Mouse (Mus musculus): ENCODE results near the gene Cbr4. TPM values are rescaled to one million over a fixed set of nuclear protein-coding genes. Genes with fewer than 3 reads are reported as not detected.

The Cbr4 gene
- polyA plus RNA-seq, 1 experiment from 2014 or later = 23.8 TPM

- Histone ChIP-seq H3K4me1 (replicated peaks) (0 out of 2 replicates have a peak, but pooled peaks cover 5% of the 10 kb centered on the region), H3K36me3 (peaks cover 80% of the 10 kb centered on the region), H3K9me3 (no peaks in the 10 kb centered on the region), H3K4me3 (no peak overlapping the region), H3K27ac (no peak overlapping the region), H3K27me3 (ENCODE audit: insufficient read depth, poor library complexity, severe bottlenecking) (no peaks in the 10 kb centered on the region)
- WGBS = 69% methylated on average over 11 of the region's 11 CpGs
- peak; percentile 20 for DNase-seq (ENCODE audit: low spot score)
Measured at GRCm38 (mm10) chr8:61535472-61535871, 47.9 kb downstream of the Cbr4 start.

DNA sequence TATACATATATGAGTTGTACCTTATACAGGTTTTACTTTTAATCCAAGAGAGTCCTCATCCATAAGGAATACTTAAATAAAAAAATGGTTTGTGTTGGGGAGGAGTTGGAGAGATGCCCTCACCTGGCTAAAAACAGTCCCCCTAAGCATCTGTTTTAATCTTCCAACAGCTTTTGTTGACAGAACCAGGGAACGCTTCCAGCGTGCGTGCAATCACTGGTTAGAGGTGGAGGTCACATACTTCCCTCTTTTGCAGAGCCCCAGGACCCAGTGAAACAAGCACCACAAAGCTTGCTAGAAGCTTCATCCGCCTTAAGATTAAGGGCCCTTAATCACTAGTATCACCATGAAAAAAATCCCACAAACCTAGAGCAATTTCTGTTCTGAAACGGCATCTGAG, 49.9 kb downstream of the Cbr4 start:
- Histone ChIP-seq H3K27ac (no peak overlapping the region), H3K9me3 (no peaks in the 10 kb centered on the region), H3K4me3 (no peak overlapping the region), H3K36me3 (peaks cover 74% of the 10 kb centered on the region), H3K4me1 (replicated peaks) (0 out of 2 replicates have a peak, but pooled peaks cover 5% of the 10 kb centered on the region), H3K27me3 (ENCODE audit: insufficient read depth, poor library complexity, severe bottlenecking) (no peaks in the 10 kb centered on the region)
- 88% methylated on average over 5 of the region's 5 CpGs for WGBS
- no peak for DNase-seq (ENCODE audit: low spot score)

- WGBS = 51% methylated on average over 7 of the region's 7 CpGs
- Histone ChIP-seq H3K9me3 (no peaks in the 10 kb centered on the region), H3K36me3 (peaks cover 72% of the 10 kb centered on the region), H3K27me3 (ENCODE audit: insufficient read depth, poor library complexity, severe bottlenecking) (no peaks in the 10 kb centered on the region), H3K27ac (no peak overlapping the region), H3K4me3 (no peak overlapping the region), H3K4me1 (replicated peaks) (no peaks in the 10 kb centered on the region)
- DNase-seq (ENCODE audit: low spot score) = peak; percentile 83
Measured at GRCm38 (mm10) chr8:61539828-61540500, 52.4 kb downstream of the Cbr4 start.

DNA sequence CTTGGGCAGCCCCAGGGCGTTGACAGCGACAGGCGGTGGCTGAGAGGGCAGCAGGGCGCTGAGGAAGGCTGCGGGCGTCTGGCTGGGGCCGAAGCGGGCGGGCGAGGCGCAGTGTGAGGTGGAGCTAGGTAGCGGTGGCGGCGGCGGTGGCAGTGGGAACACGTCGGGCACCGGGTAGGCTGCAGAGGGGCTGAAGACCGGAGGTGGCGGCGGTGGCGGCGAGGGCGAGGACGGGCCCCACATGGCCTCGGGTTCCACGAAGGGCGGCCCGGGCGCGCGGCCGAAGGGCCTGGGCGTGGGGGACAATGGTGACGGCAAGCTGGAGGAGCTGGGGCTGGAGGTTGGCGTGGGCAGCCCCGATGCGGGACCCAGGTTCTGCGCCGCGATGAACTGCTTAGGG, 62.1 kb downstream of the Cbr4 start:
- H3K36me3 ChIP-seq = peaks cover 59% of the 10 kb centered on the region
- H3K4me1 ChIP-seq (replicated peaks) = peaks cover 17% of the 10 kb centered on the region
- H3K9me3 ChIP-seq = peaks cover 19% of the 10 kb centered on the region
- H3K4me3 ChIP-seq = peak overlapping the region; percentile 30
- DNase-seq (ENCODE audit: low spot score) = no peak
- H3K27me3 ChIP-seq (ENCODE audit: insufficient read depth, poor library complexity, severe bottlenecking) = no peaks in the 10 kb centered on the region
- H3K27ac ChIP-seq = peak overlapping the region; percentile 45; the same call in 1 of the 2 replicates
- whole genome bisulfite sequencing = 50% methylated on average over 41 of the region's 41 CpGs

DNA sequence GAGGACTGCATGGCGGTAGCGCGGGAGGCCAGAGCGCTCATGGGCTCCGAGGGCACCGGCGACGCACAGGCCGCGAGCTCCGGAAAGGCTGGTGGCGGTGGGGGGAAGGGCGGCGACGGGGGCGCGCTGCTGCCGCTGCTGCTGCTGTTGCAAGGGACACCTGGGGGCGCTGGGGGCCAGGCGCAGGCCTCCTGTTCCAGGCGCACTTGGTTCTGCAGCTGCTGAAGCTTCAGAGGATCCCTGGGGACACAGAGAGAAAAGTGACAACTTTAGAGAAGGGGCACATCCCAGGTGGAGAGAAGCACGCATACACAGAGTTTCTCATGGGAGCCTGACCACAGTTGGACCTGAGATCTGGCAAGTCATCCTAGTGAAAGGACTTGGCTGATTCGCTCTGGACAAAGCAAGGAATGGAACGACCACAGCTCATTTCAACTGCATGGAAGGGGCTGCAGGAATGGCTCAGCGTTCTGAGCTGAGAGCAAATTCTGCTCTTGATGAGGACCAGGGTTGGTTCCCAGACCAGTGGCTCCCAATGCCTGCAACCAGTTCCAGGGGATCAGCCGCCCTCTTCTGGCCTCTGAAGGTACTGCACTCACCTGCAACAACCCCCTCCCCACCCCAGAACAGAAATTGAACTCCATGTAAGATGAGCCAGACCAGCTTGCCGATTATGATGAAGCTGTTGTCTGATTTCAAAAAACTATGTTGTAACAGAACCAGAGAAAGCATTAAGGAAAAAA, 62.6 kb downstream of the Cbr4 start:
- Histone ChIP-seq H3K4me1 (replicated peaks) (peaks cover 19% of the 10 kb centered on the region), H3K9me3 (peaks cover 19% of the 10 kb centered on the region), H3K27me3 (ENCODE audit: insufficient read depth, poor library complexity, severe bottlenecking) (no peaks in the 10 kb centered on the region), H3K4me3 (peak overlapping the region; percentile 30), H3K36me3 (peaks cover 53% of the 10 kb centered on the region), H3K27ac (peak overlapping the region; percentile 45; the same call in 1 of the 2 replicates)
- DNase-seq (ENCODE audit: low spot score) = peak; percentile 55
- WGBS = 33% methylated on average over 27 of the region's 27 CpGs

DNA sequence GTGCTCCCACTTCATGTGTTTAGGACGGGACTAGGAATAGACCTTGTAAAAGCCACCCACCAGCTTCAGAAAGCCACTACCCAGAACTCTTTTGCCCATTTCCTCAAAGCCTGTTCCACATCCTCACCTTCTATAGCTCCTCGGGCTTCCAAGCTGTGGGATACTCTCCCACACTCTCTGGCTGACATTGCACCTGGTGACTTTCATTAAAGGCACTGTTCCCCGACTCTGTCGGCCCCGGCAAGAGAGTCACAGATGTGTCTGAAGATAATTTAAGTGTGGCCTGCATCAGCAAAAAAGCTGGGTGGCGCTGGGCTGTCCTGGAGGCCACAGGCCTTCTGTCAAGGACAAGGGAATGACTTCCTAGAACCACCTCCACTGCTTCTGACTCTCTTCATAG, 64.7 kb downstream of the Cbr4 start:
- H3K9me3 ChIP-seq = peaks cover 19% of the 10 kb centered on the region
- H3K4me3 ChIP-seq = no peak overlapping the region
- 76% methylated on average over 6 of the region's 6 CpGs for WGBS
- H3K4me1 ChIP-seq (replicated peaks) = peaks cover 31% of the 10 kb centered on the region
- no peak for DNase-seq (ENCODE audit: low spot score)
- H3K36me3 ChIP-seq = peaks cover 33% of the 10 kb centered on the region
- peak overlapping the region; percentile 1; the same call in 1 of the 2 replicates for H3K27ac ChIP-seq
- H3K27me3 ChIP-seq (ENCODE audit: insufficient read depth, poor library complexity, severe bottlenecking) = no peaks in the 10 kb centered on the region

DNA sequence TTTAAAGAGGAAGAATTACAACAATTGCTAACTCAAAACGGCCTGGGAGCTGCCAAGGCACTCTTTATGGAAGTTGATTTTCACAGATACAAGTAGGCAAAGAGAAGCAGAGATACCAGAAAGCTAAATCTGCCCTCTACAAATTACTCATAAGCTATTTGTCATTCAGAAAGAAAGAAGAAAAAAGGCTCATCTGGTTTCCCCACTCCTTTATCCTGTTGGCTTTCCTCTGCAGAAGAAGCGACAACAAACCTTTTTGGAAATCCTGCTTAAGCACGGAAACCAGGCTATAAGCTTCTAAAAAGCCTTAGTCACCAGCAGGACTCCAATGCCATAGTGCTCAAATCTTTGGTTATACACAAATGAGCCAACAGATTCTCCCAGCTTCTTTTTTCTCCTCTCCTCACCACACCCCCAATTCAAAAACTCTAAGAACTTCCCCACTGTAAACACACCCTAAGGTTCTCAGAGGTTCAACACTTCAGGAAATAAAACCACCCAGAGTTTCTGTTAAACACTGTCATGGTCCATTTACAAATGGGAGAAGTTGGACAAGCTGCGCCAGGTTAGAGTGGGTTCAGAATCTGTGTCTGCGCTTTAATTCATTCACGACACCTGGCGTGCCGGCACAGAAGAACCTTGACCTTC, 65.3 kb downstream of the Cbr4 start:
- Histone ChIP-seq H3K27me3 (ENCODE audit: insufficient read depth, poor library complexity, severe bottlenecking) (no peaks in the 10 kb centered on the region), H3K4me3 (no peak overlapping the region), H3K4me1 (replicated peaks) (peaks cover 31% of the 10 kb centered on the region), H3K36me3 (peaks cover 28% of the 10 kb centered on the region), H3K9me3 (peaks cover 19% of the 10 kb centered on the region), H3K27ac (no peak overlapping the region)
- DNase-seq (ENCODE audit: low spot score) = no peak
- 91% methylated on average over 8 of the region's 8 CpGs for WGBS

DNA sequence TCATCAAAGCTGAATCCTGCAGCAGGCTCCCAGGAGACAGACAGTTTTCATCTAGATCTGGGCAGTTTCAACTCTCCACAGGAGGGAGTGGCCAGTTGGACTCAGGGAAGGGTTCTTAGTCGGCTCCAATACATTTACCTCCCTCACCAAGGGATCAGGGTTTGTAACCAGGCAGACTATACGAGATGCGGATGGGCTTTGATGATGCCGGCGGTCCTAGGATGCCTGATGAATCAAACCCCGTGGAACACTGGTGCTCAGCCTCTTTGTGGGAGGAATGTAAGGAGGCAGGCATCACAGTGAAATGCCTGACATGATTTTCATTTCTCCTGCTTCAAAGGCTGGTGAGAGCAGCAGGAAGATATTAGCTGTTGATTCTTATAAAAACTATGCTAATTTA, 67.8 kb downstream of the Cbr4 start:
- H3K36me3 ChIP-seq = peaks cover 4% of the 10 kb centered on the region
- peaks cover under 1% of the 10 kb centered on the region for H3K9me3 ChIP-seq
- H3K4me3 ChIP-seq = no peak overlapping the region
- no peak for DNase-seq (ENCODE audit: low spot score)
- no peaks in the 10 kb centered on the region for H3K27me3 ChIP-seq (ENCODE audit: insufficient read depth, poor library complexity, severe bottlenecking)
- H3K4me1 ChIP-seq (replicated peaks) = peaks cover 33% of the 10 kb centered on the region
- H3K27ac ChIP-seq = 0 out of 2 replicates have a peak overlapping the region, but pooled peaks have one; percentile 19
- 61% methylated on average over 6 of the region's 6 CpGs for WGBS

GRCm38 (mm10) chr8:61556219-61556618, 68.7 kb downstream of the Cbr4 start:
- H3K36me3 ChIP-seq = no peaks in the 10 kb centered on the region
- H3K27me3 ChIP-seq (ENCODE audit: insufficient read depth, poor library complexity, severe bottlenecking) = no peaks in the 10 kb centered on the region
- no peak overlapping the region for H3K27ac ChIP-seq
- no peaks in the 10 kb centered on the region for H3K9me3 ChIP-seq
- H3K4me1 ChIP-seq (replicated peaks) = peaks cover 35% of the 10 kb centered on the region
- 62% methylated on average over 8 of the region's 8 CpGs for WGBS
- H3K4me3 ChIP-seq = no peak overlapping the region
- no peak for DNase-seq (ENCODE audit: low spot score)

Data from hindbrain, embryonic 10.5 days (tissue).